Mouse (Mus musculus) cerebellum, postnatal 14 days (tissue): ENCODE measurements at regions not wholly inside any gene's neighbourhood (a gene's known extent, or its start where the extent isn't known, plus 50 kb on each side); places are given as distances from the start of the nearest gene placed in this dataset.

Experiments used
- DNase-seq, 2 experiments: peaks; one replicate each; pipeline ENCODE4 v3.0.0; 2021; ENCODE audit warnings: mixed read lengths in 2 of 2

DNA sequence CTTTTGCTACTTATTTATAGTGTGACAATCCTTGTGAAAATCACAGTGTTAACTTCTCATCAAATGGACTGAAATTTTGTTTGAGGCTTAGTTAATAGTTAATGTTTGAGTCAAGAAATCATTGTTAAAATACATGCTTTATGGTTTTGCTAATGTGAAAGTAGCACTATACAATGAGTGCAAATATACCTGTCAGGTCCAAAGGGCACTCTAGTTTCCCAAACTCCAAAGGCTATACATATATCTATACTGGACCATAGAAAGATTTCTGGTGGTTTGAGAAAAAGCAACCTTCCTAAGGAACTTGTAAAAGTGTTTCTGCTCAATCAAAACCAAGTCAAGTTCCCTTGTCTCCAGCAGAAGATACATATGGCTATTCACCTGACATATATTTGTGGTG lies 258.3 kb upstream of the Dsel start:
- no peak for DNase-seq

DNA sequence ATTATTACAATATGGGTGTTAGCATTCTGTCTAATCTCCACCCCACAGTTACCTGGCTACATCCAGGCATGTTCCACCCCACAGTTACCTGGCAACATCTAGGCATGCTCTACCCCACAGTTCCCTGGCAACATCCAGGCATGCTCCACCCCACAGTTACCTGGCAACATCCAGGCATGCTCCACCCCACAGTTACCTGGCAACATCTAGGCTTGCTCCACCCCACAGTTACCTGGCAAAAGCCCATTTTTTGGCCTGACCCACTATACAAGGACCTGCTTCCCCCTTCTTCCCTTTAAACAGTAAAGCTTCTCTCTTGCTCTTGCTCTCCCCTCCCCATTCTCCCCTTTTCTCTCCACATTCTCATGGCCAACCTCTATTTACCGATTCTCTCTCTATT lies 238.7 kb upstream of the Dsel start:
- peak; percentile 37 to 49 for DNase-seq

DNA sequence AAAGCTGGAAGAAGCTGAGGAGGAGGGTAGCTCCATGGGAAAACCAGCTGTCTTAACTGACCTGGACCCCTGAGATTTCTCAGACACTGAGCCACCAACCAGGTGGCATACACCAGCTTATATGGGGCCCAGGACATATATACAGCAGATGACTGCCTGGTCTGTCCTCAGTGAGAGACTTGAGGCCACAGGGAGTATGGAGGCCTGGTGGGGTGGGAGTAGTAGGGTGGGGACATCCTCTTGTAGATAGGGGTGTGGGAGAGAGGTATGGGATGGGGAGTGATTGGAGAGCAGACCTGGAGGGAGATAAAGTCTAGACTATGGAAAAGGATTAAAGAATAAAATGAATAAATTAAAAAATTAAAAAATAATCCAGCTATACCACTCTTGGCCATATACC lies 195.2 kb upstream of the Dsel start:
- no peak for DNase-seq

DNA sequence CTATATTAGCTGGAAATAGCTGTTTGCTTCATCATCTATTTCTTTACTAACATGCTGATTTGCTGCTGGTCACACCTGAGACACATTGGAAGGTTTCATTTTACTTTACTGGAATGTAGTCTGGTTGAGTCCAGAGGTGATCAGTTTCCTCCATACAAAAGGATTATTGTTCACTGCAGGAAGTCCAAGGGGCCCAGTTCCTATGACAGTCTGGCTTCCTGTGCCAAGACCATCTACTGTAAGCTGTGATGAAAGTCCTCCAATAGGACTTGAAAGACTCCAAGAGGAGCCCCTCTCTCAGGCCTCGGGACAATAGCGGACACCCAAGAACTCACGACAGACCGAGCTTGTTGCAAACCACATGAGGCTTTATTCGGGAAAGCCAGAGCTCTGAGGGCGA lies 189.2 kb upstream of the Dsel start:
- no peak for DNase-seq

DNA sequence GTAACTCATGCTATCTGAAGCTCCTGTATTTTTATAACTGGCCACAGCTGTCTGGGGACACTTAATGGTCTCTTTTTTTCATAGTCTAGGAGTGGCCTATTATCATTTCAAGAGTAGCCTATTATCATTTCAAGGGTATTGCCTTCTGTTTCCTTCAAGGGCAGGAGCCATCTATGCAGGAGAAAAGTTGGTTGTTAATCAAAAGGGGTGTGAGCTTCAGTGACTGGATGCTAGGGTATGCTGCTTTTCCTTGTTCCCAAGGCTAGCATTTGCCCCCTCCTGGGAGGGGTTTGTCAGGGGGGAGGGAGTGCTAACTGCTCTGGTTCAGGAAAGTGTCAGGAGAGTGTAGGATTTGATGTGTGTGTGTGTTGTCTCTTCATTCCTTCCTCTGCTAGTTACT lies 178.3 kb upstream of the Dsel start:
- no peak for DNase-seq

DNA sequence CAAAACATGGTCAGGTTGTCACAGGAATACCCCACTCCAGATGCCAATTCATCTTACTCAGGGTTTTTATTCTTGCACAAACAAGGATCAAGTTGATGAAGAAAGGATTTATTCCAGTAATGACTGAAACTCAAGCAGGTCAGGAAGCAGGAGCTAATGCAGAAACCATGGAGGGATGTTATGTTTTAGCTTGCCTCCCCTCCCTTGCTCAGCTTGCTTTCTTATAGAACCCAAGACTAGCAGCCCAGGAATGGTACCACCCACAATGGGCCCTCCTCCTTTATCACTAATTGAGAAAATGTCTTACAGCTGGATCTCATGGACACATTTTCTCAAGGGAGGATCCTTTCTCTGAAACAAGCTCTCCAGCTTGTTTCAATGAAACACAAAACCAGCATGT lies 175.2 kb upstream of the Dsel start:
- DNase-seq: no peak

DNA sequence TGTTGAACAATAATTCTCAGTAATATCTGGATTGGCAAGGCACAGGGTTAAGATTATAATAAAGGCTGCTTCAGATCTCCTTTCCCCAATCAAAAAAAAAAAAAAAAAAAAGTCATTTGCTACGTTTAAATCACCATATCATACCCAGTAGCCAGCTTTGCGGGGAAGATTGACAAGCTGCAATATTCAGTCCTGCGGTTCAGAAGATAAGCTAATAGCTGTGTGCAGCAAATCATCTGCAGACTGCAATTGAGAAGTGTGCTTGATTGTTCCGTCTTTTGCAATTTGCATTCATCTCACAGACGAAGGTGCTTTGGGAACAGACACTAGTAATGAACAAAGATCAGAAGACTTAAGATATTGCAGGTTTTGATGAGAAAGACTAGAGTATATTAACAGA lies 163.8 kb upstream of the Dsel start:
- no peak for DNase-seq
